Mouse (Mus musculus): ENCODE results near the gene Gm30083. TPM values are rescaled to one million over a fixed set of nuclear protein-coding genes. Genes with fewer than 3 reads are reported as not detected.

Gm30083 gene
- polyA plus RNA-seq, 1 experiment from 2014 or later, result not detected

GRCm38 (mm10) chr14:33958186-33958585 lies 56.8 kb downstream of the Gm30083 start:
- 93% methylated on average over 4 of the region's 4 CpGs for WGBS
- H3K4me1 ChIP-seq (replicated peaks), result no peaks in the 10 kb centered on the region

GRCm38 (mm10) chr14:33956055-33956454 lies 58.9 kb downstream of the Gm30083 start:
- Histone ChIP-seq H3K4me2 (no peak overlapping the region), H3K9me3 (no peaks in the 10 kb centered on the region), H3K4me3 (no peak overlapping the region), H3K27me3 (no peaks in the 10 kb centered on the region), H3K4me1 (replicated peaks) (no peaks in the 10 kb centered on the region), H3K36me3 (no peaks in the 10 kb centered on the region), H3K27ac (replicated peaks) (no peak overlapping the region), H3K9ac (no peak overlapping the region)
- ATAC-seq (ENCODE audit: low FRiP score, low read depth), result no peak
- WGBS, result 83% methylated on average over 13 of the region's 13 CpGs

More at GRCm38 (mm10) chr14:33958186-33958585, 56.8 kb downstream of the Gm30083 start:
- no peaks in the 10 kb centered on the region for H3K27me3 ChIP-seq
- H3K9ac ChIP-seq, result no peak overlapping the region
- no peak overlapping the region for H3K27ac ChIP-seq (replicated peaks)
- no peaks in the 10 kb centered on the region for H3K36me3 ChIP-seq
- ATAC-seq (ENCODE audit: low FRiP score, low read depth), result no peak
- no peaks in the 10 kb centered on the region for H3K9me3 ChIP-seq
- H3K4me3 ChIP-seq, result no peak overlapping the region
- H3K4me2 ChIP-seq, result no peak overlapping the region

DNA sequence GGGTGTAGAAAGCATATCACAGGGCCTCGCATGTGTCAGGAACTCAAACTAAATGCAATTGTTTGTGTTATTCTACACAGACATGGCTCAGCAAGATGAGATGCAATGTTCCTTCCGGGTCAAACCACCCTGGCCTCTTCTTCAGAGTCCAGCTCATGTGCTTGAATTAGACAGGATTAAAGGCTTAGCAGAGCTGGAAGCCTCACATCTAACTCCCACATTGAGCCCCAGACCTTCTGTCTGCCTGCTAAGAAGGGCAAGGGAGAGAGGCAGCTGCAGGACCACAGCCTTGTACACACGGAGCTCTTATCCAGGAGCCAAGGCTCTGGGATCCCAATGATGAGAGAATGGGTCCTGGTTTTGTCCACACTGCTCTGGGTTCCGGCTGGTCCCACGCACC lies 61.2 kb downstream of the Gm30083 start, which contains the start of gene Rbp3:
Gene Rbp3 (plus strand): TSS at position 243 of the 400 bp plus-strand sequence.
- Histone ChIP-seq H3K27ac (replicated peaks) (no peak within 1 kb of the TSS), H3K9me3 (no peaks in the 10 kb centered on the region), H3K9ac (no peak within 1 kb of the TSS), H3K4me3 (no peak within 1 kb of the TSS), H3K27me3 (no peaks in the 10 kb centered on the region), H3K4me2 (no peak within 1 kb of the TSS), H3K4me1 (replicated peaks) (no peaks in the 10 kb centered on the region), H3K36me3 (no peaks in the 10 kb centered on the region)
- ATAC-seq (ENCODE audit: low FRiP score, low read depth), result no peak
- WGBS, result 84% methylated on average over 5 of the region's 5 CpGs

- Histone ChIP-seq H3K4me2 (no peak overlapping the region), H3K27ac (replicated peaks) (no peak overlapping the region), H3K4me1 (replicated peaks) (no peaks in the 10 kb centered on the region), H3K9me3 (no peaks in the 10 kb centered on the region), H3K36me3 (no peaks in the 10 kb centered on the region), H3K4me3 (no peak overlapping the region), H3K9ac (no peak overlapping the region), H3K27me3 (no peaks in the 10 kb centered on the region)
- no peak for ATAC-seq (ENCODE audit: low FRiP score, low read depth)
- WGBS, result 58% methylated on average over 6 of the region's 6 CpGs
These were observed 62.6 kb downstream of the Gm30083 start for GRCm38 (mm10) chr14:33952233-33952981.

GRCm38 (mm10) chr14:33946125-33946524 lies 68.9 kb downstream of the Gm30083 start:
- 88% methylated on average over 6 of the region's 6 CpGs for WGBS
- Histone ChIP-seq H3K4me3 (no peak overlapping the region), H3K27ac (replicated peaks) (no peak overlapping the region), H3K9me3 (no peaks in the 10 kb centered on the region), H3K9ac (no peak overlapping the region), H3K4me1 (replicated peaks) (no peaks in the 10 kb centered on the region), H3K4me2 (no peak overlapping the region), H3K36me3 (no peaks in the 10 kb centered on the region), H3K27me3 (no peaks in the 10 kb centered on the region)
- ATAC-seq (ENCODE audit: low FRiP score, low read depth), result no peak

- H3K4me2 ChIP-seq, result no peak overlapping the region
- no peak overlapping the region for H3K27ac ChIP-seq (replicated peaks)
- no peaks in the 10 kb centered on the region for H3K9me3 ChIP-seq
- no peak for ATAC-seq (ENCODE audit: low FRiP score, low read depth)
- H3K4me3 ChIP-seq, result no peak overlapping the region
- H3K9ac ChIP-seq, result no peak overlapping the region
- H3K27me3 ChIP-seq, result no peaks in the 10 kb centered on the region
- H3K4me1 ChIP-seq (replicated peaks), result no peaks in the 10 kb centered on the region
- WGBS, result 80% methylated on average over 5 of the region's 5 CpGs
- no peaks in the 10 kb centered on the region for H3K36me3 ChIP-seq
These were observed 72.8 kb downstream of the Gm30083 start for GRCm38 (mm10) chr14:33942222-33942621.

- no peak within 1 kb of the TSS for H3K4me2 ChIP-seq
These were observed 74.2 kb downstream of the Gm30083 start, which contains the start of gene Gdf2 for GRCm38 (mm10) chr14:33940739-33941138. TSS of gene Gdf2 (plus strand) at chr14:33941039.

DNA sequence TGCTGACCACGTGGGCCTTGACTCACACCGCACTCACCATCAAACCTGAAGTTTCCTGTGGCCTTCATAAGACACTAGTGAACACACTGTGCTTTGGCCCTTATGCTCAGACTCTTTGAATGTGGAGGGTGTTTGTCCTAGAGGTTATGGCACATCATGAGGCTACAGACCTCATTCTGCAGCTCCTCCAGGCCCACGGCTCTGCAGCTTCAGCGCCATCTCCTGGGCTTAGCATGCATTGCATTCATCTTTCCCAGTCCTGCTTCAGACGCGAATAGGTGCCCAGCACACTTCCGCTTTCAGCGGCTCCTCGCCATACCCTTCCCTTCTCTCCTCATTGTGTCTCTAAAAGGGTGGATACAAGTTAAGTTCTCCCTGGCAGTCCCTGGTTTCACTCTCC lies 75.9 kb downstream of the Gm30083 start:
- Histone ChIP-seq H3K27ac (replicated peaks) (no peak overlapping the region), H3K9me3 (no peaks in the 10 kb centered on the region), H3K4me2 (peak overlapping the region; percentile 39), H3K27me3 (no peaks in the 10 kb centered on the region), H3K4me3 (no peak overlapping the region), H3K9ac (no peak overlapping the region), H3K36me3 (no peaks in the 10 kb centered on the region), H3K4me1 (replicated peaks) (no peaks in the 10 kb centered on the region)
- 27% methylated on average over 9 of the region's 9 CpGs for WGBS
- peak; percentile 68; the same call in 1 of the 2 replicates for ATAC-seq (ENCODE audit: low FRiP score, low read depth)

More at GRCm38 (mm10) chr14:33940739-33941138, 74.2 kb downstream of the Gm30083 start, which contains the start of gene Gdf2:
- ATAC-seq (ENCODE audit: low FRiP score, low read depth), result no peak
- H3K4me3 ChIP-seq, result no peak within 1 kb of the TSS
- no peaks in the 10 kb centered on the region for H3K36me3 ChIP-seq
- H3K9me3 ChIP-seq, result no peaks in the 10 kb centered on the region
- H3K27me3 ChIP-seq, result no peaks in the 10 kb centered on the region
- no peak within 1 kb of the TSS for H3K27ac ChIP-seq (replicated peaks)
- 77% methylated on average over 8 of the region's 8 CpGs for WGBS
- no peak within 1 kb of the TSS for H3K9ac ChIP-seq
- no peaks in the 10 kb centered on the region for H3K4me1 ChIP-seq (replicated peaks)

Other genes starting within 250 kb of the Gm30083 start
- gene Gdf10, start 91.6 kb downstream of the Gm30083 start, polyA plus RNA-seq (2015; fragmentation: Nextera tagmentation; extraction: Ambion mirVana), result 10.0 and 16.1 TPM in 2 replicates
- gene Gdf2, start 74.1 kb downstream of the Gm30083 start, polyA plus RNA-seq (2015; fragmentation: Nextera tagmentation; extraction: Ambion mirVana), result 0.06 TPM in 1 of 2 replicates, not detected in the other
- 0.05 and 0.06 TPM in 2 replicates for gene Rbp3, start 61.2 kb downstream of the Gm30083 start, polyA plus RNA-seq (2015; fragmentation: Nextera tagmentation; extraction: Ambion mirVana)
- gene Zfp488, start 36.4 kb downstream of the Gm30083 start, polyA plus RNA-seq (2015; fragmentation: Nextera tagmentation; extraction: Ambion mirVana), result 1.2 and 1.5 TPM in 2 replicates
- gene Gm5460, start 1.6 kb upstream of the Gm30083 start, polyA plus RNA-seq (2015; fragmentation: Nextera tagmentation; extraction: Ambion mirVana), result not detected in 2 replicates
- gene Antxrl, start 37.5 kb upstream of the Gm30083 start, polyA plus RNA-seq (2015; fragmentation: Nextera tagmentation; extraction: Ambion mirVana), result not detected in 2 replicates
- 0.16 TPM in 1 of 2 replicates, not detected in the other for gene Anxa8, start 70.8 kb upstream of the Gm30083 start, polyA plus RNA-seq (2015; fragmentation: Nextera tagmentation; extraction: Ambion mirVana)
- gene A630023A22Rik, start 87.6 kb upstream of the Gm30083 start, polyA plus RNA-seq (2015; fragmentation: Nextera tagmentation; extraction: Ambion mirVana), result not detected in 2 replicates
- 0.13 and 0.22 TPM in 2 replicates for gene Npy4r, start 137.3 kb upstream of the Gm30083 start, polyA plus RNA-seq (2015; fragmentation: Nextera tagmentation; extraction: Ambion mirVana)
- gene Gprin2, start 186.5 kb upstream of the Gm30083 start, polyA plus RNA-seq (2015; fragmentation: Nextera tagmentation; extraction: Ambion mirVana), result 6.1 and 6.2 TPM in 2 replicates
- gene Syt15, start 204.4 kb upstream of the Gm30083 start, polyA plus RNA-seq (2015; fragmentation: Nextera tagmentation; extraction: Ambion mirVana), result 0.83 and 1.0 TPM in 2 replicates

Measured in hindbrain, embryonic 15.5 days (tissue).